Mouse (Mus musculus): ENCODE results near the gene Krt71.

DNA sequence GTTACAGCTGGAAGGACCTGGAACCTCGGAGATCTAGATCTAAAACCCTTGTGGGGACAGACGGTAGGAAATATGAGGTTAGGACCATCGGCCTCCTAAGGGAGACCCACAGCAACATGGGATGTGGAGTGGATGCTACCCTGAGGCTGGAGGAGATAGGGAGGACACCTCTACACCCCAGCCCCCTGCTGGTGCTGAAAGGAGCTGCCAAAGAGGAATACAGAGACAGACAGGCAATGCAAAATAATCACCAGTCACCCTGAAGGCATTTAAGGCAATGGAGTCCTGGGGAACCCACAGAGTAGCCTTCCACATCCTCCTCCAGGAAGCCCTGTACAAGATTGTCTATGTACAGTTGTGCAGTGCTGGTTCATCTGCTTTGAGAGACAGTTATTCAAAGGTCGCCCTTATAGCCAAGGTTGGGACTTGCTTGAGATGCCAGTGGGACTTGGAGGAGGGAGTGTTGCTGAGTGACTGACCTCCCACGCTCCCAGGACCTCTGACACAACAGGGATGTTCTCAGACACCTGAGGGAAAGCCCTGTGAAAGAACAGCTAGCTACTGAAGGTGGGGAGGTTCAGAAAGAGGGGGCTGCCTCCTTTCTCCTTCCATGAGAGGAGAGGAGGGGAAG lies 29.3 kb upstream of the Krt71 start:
- TF ChIP-seq CTCF (IDR thresholded peaks at IDR 0.05; ENCODE audit: low read depth, low read length) = peak; percentile 30; the same call in 1 of the 2 replicates
- no peak for TF ChIP-seq POLR2A (IDR thresholded peaks at IDR 0.05; ENCODE audit: extremely low read depth, insufficient read depth, low read length)
